Comparison of ENCODE assay signal across 18 mouse cellular contexts in genomic region chr12:96558824-96559223, GRCm38 (mm10).
"Had no signal": no experiment of that assay in that cellular context is flagged by ENCODE, and none has a peak within 500 bp of the region (broad histone marks: within the 10 kb centered on the region; RNA-seq: fewer than 3 reads in every experiment).

No protein-coding gene starts in this region.

- H3K9me3 ChIP-seq: liver, embryonic 13.5 days; liver, embryonic 15.5 days; lung, embryonic 15.5 days; megakaryocyte, embryonic 14.5 days; midbrain, embryonic 12.5 days; neural tube, embryonic 12.5 days; stomach, embryonic 15.5 days had no signal

- H3K27me3 ChIP-seq: liver, embryonic 13.5 days; liver, embryonic 15.5 days; lung, embryonic 15.5 days; megakaryocyte, embryonic 14.5 days; midbrain, embryonic 12.5 days; neural tube, embryonic 12.5 days; stomach, embryonic 15.5 days had no signal

- DNase-seq: liver, embryonic 13.5 days; liver, postnatal 0 days; lung, adult 2 months; lung, postnatal 14 days; lung, postnatal 36 days; right cerebral cortex, postnatal 14 days; thymus, postnatal 14 days; thymus, postnatal 36 days had no signal

- H3K4me3 ChIP-seq: liver, embryonic 13.5 days; liver, embryonic 15.5 days; lung, embryonic 15.5 days; megakaryocyte, embryonic 14.5 days; midbrain, embryonic 12.5 days; neural tube, embryonic 12.5 days; stomach, embryonic 15.5 days had no signal

- H3K4me2 ChIP-seq: liver, embryonic 13.5 days; liver, embryonic 15.5 days; lung, embryonic 15.5 days; midbrain, embryonic 12.5 days; neural tube, embryonic 12.5 days; stomach, embryonic 15.5 days had no signal

- ATAC-seq: liver, postnatal 0 days; lung, postnatal 0 days; midbrain, embryonic 16.5 days had no signal

- H3K27ac ChIP-seq: liver, embryonic 13.5 days; liver, embryonic 15.5 days; lung, embryonic 15.5 days; macrophage; midbrain, embryonic 12.5 days; neural tube, embryonic 12.5 days; stomach, embryonic 15.5 days; stomach, postnatal 0 days had no signal

- H3K9ac ChIP-seq: liver, embryonic 13.5 days; liver, embryonic 15.5 days; liver, postnatal 0 days; lung, embryonic 15.5 days; midbrain, embryonic 12.5 days; neural tube, embryonic 12.5 days; stomach, embryonic 15.5 days had no signal

- H3K4me1 ChIP-seq: liver, embryonic 13.5 days; liver, embryonic 15.5 days; lung, embryonic 15.5 days; megakaryocyte, embryonic 14.5 days; midbrain, embryonic 12.5 days; neural tube, embryonic 12.5 days; stomach, embryonic 15.5 days had no signal

- H3K36me3 ChIP-seq: liver, embryonic 13.5 days; liver, embryonic 15.5 days; lung, embryonic 15.5 days; midbrain, embryonic 12.5 days; neural tube, embryonic 12.5 days; stomach, embryonic 15.5 days had no signal
